Comparison of ENCODE assay signal across 8 mouse cellular contexts in genomic region chr7:116443697-116444325, GRCm38 (mm10). TPM values are rescaled to one million over a fixed set of nuclear protein-coding genes. Genes with fewer than 3 reads are reported as not detected.
DNase-seq lines count a peak whose midpoint lies in the region; ATAC-seq lines count a peak whose summit lies in the region.

No protein-coding gene starts in this region.

- peak overlapping the region; percentile 87 for H3K27ac ChIP-seq in forebrain, embryonic 15.5 days (replicated peaks)
- H3K27ac ChIP-seq in liver, embryonic 11.5 days (ENCODE audit: low read depth, low read length), result peak overlapping the region; percentile 38; the same call in 1 of the 2 replicates
- peak overlapping the region; percentile 94 for H3K27ac ChIP-seq in stomach, embryonic 15.5 days

- H3K4me3 ChIP-seq in forebrain, embryonic 15.5 days, result peak overlapping the region; percentile 85
- H3K4me3 ChIP-seq in liver, embryonic 11.5 days (ENCODE audit: low read depth, low read length), result peak overlapping the region; percentile 84
- peak overlapping the region; percentile 77 for H3K4me3 ChIP-seq in stomach, embryonic 15.5 days (replicated peaks)

- under 1% methylated on average over 38 of the region's 38 CpGs for WGBS in forebrain, embryonic 15.5 days
- 1% methylated on average over 38 of the region's 38 CpGs for WGBS in liver, embryonic 11.5 days
- WGBS in stomach, embryonic 15.5 days, result under 1% methylated on average over 38 of the region's 38 CpGs

- peak overlapping the region; percentile 87 for H3K9ac ChIP-seq in forebrain, embryonic 15.5 days (replicated peaks)
- H3K9ac ChIP-seq in liver, embryonic 11.5 days (ENCODE audit: low read depth, low read length), result peak overlapping the region; percentile 82
- H3K9ac ChIP-seq in stomach, embryonic 15.5 days, result peak overlapping the region; percentile 46; the same call in 1 of the 2 replicates

- peaks cover 23% of the 10 kb centered on the region for H3K4me1 ChIP-seq in forebrain, embryonic 15.5 days
- peaks cover 11% of the 10 kb centered on the region; the same call in 1 of the 2 replicates for H3K4me1 ChIP-seq in liver, embryonic 11.5 days (replicated peaks; ENCODE audit: control insufficient read depth, insufficient read depth, low read length)
- H3K4me1 ChIP-seq in stomach, embryonic 15.5 days, result 0 out of 2 replicates have a peak, but pooled peaks cover 6% of the 10 kb centered on the region

- no peaks in the 10 kb centered on the region for H3K36me3 ChIP-seq in forebrain, embryonic 15.5 days
- H3K36me3 ChIP-seq in liver, embryonic 11.5 days (ENCODE audit: control insufficient read depth, insufficient read depth, low read length), result no peaks in the 10 kb centered on the region
- H3K36me3 ChIP-seq in stomach, embryonic 15.5 days, result no peaks in the 10 kb centered on the region

- intact Hi-C loops in left cerebral cortex, postnatal 4 days (cut with DNase I), result no loop called here

- H3K27me3 ChIP-seq in forebrain, embryonic 15.5 days, result no peaks in the 10 kb centered on the region
- H3K27me3 ChIP-seq in liver, embryonic 11.5 days (replicated peaks; ENCODE audit: control insufficient read depth, insufficient read depth, low read length), result 0 out of 2 replicates have a peak, but pooled peaks cover 2% of the 10 kb centered on the region
- no peaks in the 10 kb centered on the region for H3K27me3 ChIP-seq in stomach, embryonic 15.5 days (replicated peaks)

- DNase-seq in layer of hippocampus, adult 9-10 months (ENCODE audit: low spot score), result peak; percentile 13
- DNase-seq in layer of hippocampus, adult 11-12 months (ENCODE audit: low spot score), result no peak
- DNase-seq in ZHBTc4 (ENCODE audit: low read depth, low spot score), result peak; percentile 80
- DNase-seq in liver, embryonic 11.5 days (ENCODE audit: low spot score), result no peak
- no peak for DNase-seq in left cerebral cortex, postnatal 4 days
- no peak for DNase-seq in ovary, postnatal 14 days (ENCODE audit: low spot score)

- ATAC-seq in forebrain, embryonic 15.5 days (replicated peaks), result no peak; the same call in 1 of the 2 replicates
- peak; percentile 51 for ATAC-seq in liver, embryonic 11.5 days (replicated peaks; ENCODE audit: low FRiP score)
- ATAC-seq in stomach, embryonic 15.5 days (ENCODE audit: insufficient read depth, low FRiP score, low read depth), result peak; percentile 24

- H3K9me3 ChIP-seq in forebrain, embryonic 15.5 days, result no peaks in the 10 kb centered on the region
- H3K9me3 ChIP-seq in liver, embryonic 11.5 days (ENCODE audit: control insufficient read depth, low read length), result no peaks in the 10 kb centered on the region
- H3K9me3 ChIP-seq in stomach, embryonic 15.5 days, result no peaks in the 10 kb centered on the region

- peak overlapping the region; percentile 93 for H3K4me2 ChIP-seq in forebrain, embryonic 15.5 days (replicated peaks)
- H3K4me2 ChIP-seq in liver, embryonic 11.5 days, result peak overlapping the region; percentile 93
- H3K4me2 ChIP-seq in stomach, embryonic 15.5 days, result peak overlapping the region; percentile 92

RNA-seq across cellular contexts. Expression of gene Pik3c2a, which starts 0.6 kb away (rescaled TPM):
- 17.2 and 18.2 TPM in 2 replicates for polyA plus RNA-seq in forebrain, embryonic 15.5 days (2015; fragmentation: Nextera tagmentation; extraction: Ambion mirVana)
- 14.9 and 16.8 TPM in 2 replicates for polyA plus RNA-seq in liver, embryonic 11.5 days (2014; fragmentation: Nextera tagmentation; extraction: Ambion mirVana)
- polyA plus RNA-seq in stomach, embryonic 15.5 days (2015; fragmentation: Nextera tagmentation; extraction: Ambion mirVana), result 26.4 TPM in 2 replicates
- 10 to 100 TPM; 21.0 to 25.5 TPM for total RNA-seq in left cerebral cortex, postnatal 4 days (2021)

Comparison
In these comparisons a context has a peak if more than half of its experiments do, and no peak if none do; other contexts are left out.
1. DNase-seq: peak in layer of hippocampus, adult 9-10 months (single experiment) and ZHBTc4 (single experiment); none in layer of hippocampus, adult 11-12 months (single experiment), liver, embryonic 11.5 days (single experiment), left cerebral cortex, postnatal 4 days (single experiment) and ovary, postnatal 14 days (single experiment).
2. H3K27ac ChIP-seq: peak in every context shown above with its lines; median percentile 94 in stomach, embryonic 15.5 days; 87 in forebrain, embryonic 15.5 days; 38 in liver, embryonic 11.5 days.
3. Peak in every context shown above with its lines, with median percentiles within 50 percentile points of each other: H3K4me2 ChIP-seq, H3K4me3 ChIP-seq and H3K9ac ChIP-seq.